Mouse (Mus musculus): ENCODE data around the gene Serpina10. TPM values are rescaled to one million over a fixed set of nuclear protein-coding genes. Genes with fewer than 3 reads are reported as not detected.
"Not testable (repeated sequence)": the region's sequence is repeated elsewhere in the genome, so short reads cannot be mapped to it uniquely, and the experiment has no call there.

Gene Serpina10
- 0.23 TPM in 1 of 2 replicates, not detected in the other for polyA plus RNA-seq (2015; fragmentation: Nextera tagmentation; extraction: Ambion mirVana)

DNA sequence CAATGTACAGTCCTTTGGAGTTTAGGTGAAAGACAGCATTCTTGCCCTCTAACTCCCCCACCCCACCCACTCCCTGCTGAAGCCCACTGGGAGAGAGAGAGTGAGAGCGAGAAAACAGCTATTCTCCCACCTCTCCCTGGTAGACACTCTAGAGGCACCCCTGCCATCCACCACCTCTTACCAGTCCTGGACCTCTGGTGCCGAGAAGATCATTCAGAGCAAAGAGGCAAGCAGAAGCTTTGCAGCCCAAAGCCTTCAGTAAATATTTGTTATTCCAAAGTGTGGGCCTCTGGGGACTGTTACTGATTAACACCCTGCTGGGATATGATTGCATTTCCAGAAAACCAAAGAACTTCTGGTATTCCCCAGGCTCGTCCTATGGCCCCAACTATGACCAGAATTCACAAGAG, at the start of gene Serpina10:
TSS of gene Serpina10 (minus strand) at position 242 of the 410 bp plus-strand sequence.
- Histone ChIP-seq H3K27ac (no peak within 1 kb of the TSS), H3K4me2 (no peak within 1 kb of the TSS), H3K4me1 (no peaks in the 10 kb centered on the region), H3K27me3 (no peaks in the 10 kb centered on the region), H3K9me3 (no peaks in the 10 kb centered on the region), H3K9ac (no peak within 1 kb of the TSS), H3K36me3 (no peaks in the 10 kb centered on the region), H3K4me3 (no peak within 1 kb of the TSS)
- 53% methylated on average over 3 of the region's 3 CpGs for WGBS
- no peak for ATAC-seq (ENCODE audit: insufficient number of reproducible peaks, low FRiP score, low TSS enrichment, low read depth)

DNA sequence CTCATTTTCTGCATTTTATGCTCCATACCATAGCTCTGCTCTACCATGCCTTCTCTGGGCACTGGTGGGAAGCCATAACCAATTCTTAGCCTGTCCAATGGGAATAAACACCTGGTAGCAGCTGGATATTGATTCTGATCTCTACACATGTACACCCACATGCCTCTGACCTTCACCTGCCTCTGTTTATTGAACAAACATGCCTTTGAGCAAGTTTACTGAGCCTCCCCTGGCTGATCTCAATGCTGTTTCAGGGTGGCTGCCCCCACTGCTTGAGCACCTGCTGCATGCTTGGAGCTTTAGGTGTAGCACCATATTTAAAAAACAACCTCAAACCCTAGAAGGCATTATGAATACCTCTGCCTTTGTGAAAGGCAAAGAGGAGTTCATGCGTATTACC, 48.6 kb upstream of the Serpina10 start:
- not testable (repeated sequence) for H3K4me3 ChIP-seq; H3K4me2 ChIP-seq; H3K4me1 ChIP-seq; H3K36me3 ChIP-seq; H3K27ac ChIP-seq; H3K9me3 ChIP-seq; H3K27me3 ChIP-seq; ATAC-seq (ENCODE audit: insufficient number of reproducible peaks, low FRiP score, low TSS enrichment, low read depth); H3K9ac ChIP-seq
- WGBS = 92% methylated on average over 1 of the region's 1 CpGs

DNA sequence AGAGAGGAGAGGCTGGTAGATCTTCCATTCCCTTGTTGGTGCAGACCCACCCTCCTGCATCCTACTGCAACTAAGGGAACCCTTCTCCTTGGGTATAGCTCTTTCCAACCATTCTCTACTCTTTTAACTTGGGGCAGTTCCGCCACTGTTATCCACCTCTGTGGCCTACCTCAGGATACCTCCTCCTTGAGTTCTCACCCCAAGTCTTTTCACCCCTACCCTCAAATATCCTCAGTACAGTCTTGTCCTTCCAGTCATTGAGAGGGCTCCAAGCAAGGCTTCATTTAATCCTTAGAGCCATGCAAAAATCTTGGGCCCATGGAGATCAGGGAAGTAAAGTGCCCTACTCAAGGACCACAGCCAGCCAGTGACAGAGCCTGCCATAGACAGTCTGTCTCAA, 44.8 kb upstream of the Serpina10 start, which contains the start of gene Serpina16:
TSS of gene Serpina16 (minus strand) at position 101 of the 400 bp plus-strand sequence.
- H3K4me1 ChIP-seq = no peaks in the 10 kb centered on the region
- H3K27me3 ChIP-seq = no peaks in the 10 kb centered on the region
- 93% methylated on average over 1 of the region's 1 CpGs for WGBS
- H3K27ac ChIP-seq = no peak within 1 kb of the TSS
- no peak for ATAC-seq (ENCODE audit: insufficient number of reproducible peaks, low FRiP score, low TSS enrichment, low read depth)
- no peaks in the 10 kb centered on the region for H3K36me3 ChIP-seq
- H3K9me3 ChIP-seq = no peaks in the 10 kb centered on the region
- H3K9ac ChIP-seq = no peak within 1 kb of the TSS
- no peak within 1 kb of the TSS for H3K4me3 ChIP-seq
- no peak within 1 kb of the TSS for H3K4me2 ChIP-seq

DNA sequence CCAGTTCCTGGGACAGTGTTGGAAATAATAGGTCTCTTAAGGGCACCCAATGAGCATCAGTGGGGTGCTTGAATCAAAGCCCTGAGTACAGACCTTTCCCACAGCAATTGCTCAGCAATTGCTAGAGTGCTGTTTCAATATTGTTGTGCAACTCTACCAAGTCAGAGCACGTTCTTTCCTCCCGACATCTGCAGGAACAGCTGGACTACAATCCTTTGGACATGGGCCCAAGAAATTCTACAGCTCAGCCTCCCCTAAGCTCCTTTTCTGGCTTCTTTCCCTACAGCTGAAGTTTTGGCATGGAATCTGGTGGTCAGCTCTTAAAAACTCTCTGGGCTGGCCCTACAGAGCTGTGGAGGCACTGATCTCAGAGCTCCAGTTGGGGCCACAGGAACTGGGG, 41.9 kb upstream of the Serpina10 start:
- 47% methylated on average over 2 of the region's 2 CpGs for WGBS
- no peak for ATAC-seq (ENCODE audit: insufficient number of reproducible peaks, low FRiP score, low TSS enrichment, low read depth)
- Histone ChIP-seq H3K27me3 (no peaks in the 10 kb centered on the region), H3K9me3 (no peaks in the 10 kb centered on the region), H3K36me3 (no peaks in the 10 kb centered on the region), H3K27ac (no peak overlapping the region), H3K9ac (no peak overlapping the region), H3K4me3 (no peak overlapping the region), H3K4me1 (no peaks in the 10 kb centered on the region), H3K4me2 (no peak overlapping the region)

DNA sequence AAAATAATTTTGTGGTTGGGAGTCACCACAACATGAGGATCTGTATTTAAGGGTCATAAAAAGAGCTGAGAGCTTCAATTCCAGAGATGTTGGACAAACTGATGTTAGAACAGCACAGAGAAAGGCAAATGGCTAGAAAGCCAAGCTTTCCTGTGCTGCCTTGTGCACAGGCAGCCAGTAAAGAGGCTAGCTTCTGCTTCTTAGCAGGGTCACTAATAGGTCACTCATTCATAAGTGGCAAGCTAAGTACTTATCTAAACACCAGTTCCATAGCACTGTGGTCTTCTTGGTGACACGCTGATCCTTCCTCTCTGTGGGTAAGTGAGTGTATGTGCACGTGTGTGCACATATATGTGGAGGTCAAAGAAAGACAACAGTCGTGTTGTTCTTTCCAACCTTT, 40.2 kb upstream of the Serpina10 start:
- H3K36me3 ChIP-seq = no peaks in the 10 kb centered on the region

DNA sequence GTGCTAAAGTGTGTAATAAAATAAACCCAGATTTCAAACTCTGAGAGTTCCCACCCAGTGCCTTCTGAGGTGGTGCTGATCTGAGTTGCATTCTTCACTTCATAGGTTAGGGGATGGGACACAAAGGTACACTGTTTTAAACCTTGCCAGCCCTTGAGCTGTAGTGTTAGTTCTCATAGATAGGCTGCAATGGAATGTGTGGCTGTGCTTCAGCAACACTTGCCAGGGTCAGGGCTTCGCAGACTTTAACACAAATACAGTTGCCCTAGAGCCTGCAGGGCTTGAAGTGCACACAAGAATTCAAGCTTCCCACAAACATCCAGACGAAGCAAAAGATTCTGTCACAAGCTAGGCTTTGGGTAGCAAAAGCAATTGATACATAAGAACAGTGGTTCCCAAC, 39.7 kb upstream of the Serpina10 start:
- Histone ChIP-seq H3K4me3 (no peak overlapping the region), H3K4me2 (no peak overlapping the region), H3K9me3 (no peaks in the 10 kb centered on the region), H3K9ac (no peak overlapping the region), H3K4me1 (no peaks in the 10 kb centered on the region), H3K27ac (no peak overlapping the region), H3K27me3 (no peaks in the 10 kb centered on the region), H3K36me3 (no peaks in the 10 kb centered on the region)
- 62% methylated on average over 2 of the region's 2 CpGs for WGBS
- ATAC-seq (ENCODE audit: insufficient number of reproducible peaks, low FRiP score, low TSS enrichment, low read depth) = no peak

More for the DNA sequence above, 40.2 kb upstream of the Serpina10 start:
- ATAC-seq (ENCODE audit: insufficient number of reproducible peaks, low FRiP score, low TSS enrichment, low read depth) = no peak
- Histone ChIP-seq H3K4me3 (no peak overlapping the region), H3K9me3 (no peaks in the 10 kb centered on the region), H3K4me1 (no peaks in the 10 kb centered on the region), H3K9ac (no peak overlapping the region), H3K4me2 (no peak overlapping the region), H3K27me3 (no peaks in the 10 kb centered on the region), H3K27ac (no peak overlapping the region)
- WGBS = 82% methylated on average over 3 of the region's 3 CpGs

DNA sequence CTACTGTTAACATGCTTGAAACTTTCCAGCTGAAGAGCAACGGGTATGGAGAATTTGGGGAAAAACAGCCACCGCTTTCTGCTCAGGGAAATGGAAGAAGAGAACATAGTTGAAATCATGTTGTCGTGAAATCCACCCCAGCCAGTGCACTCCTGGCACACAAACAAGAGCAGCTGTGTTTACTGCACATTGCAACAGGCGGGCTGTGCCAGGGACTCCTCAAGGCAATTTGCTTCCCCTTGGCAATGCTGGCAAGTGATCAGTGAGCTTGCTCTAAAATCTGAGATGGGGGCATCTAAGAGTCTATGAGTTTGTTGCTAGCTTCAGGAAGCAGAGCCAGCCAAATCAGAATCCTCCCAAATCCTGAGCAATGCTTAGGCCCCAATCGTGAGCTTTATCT, 39.1 kb upstream of the Serpina10 start:
- Histone ChIP-seq H3K36me3 (no peaks in the 10 kb centered on the region), H3K9ac (no peak overlapping the region), H3K27ac (no peak overlapping the region), H3K27me3 (no peaks in the 10 kb centered on the region), H3K4me3 (no peak overlapping the region), H3K9me3 (no peaks in the 10 kb centered on the region), H3K4me1 (no peaks in the 10 kb centered on the region), H3K4me2 (no peak overlapping the region)
- 75% methylated on average over 5 of the region's 5 CpGs for WGBS
- no peak for ATAC-seq (ENCODE audit: insufficient number of reproducible peaks, low FRiP score, low TSS enrichment, low read depth)

DNA sequence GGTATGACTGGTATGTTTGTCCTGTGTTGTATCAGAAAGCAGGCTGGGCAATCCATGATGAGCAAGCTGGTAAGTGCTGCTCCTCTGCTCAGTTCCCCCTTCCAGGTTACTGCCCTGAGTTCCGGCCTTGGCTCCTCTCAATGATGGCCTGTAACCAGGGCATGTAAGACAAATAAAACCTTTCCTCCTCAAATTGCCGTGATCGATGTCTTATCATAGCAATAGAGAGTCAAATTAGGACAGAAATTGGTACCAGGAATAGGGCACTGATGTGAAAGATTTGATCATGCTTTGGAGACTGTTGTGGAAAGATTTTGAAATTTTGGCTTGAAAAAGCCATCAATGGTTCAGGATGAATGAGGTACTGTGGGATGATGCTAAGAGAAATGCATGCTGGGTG, 34.0 kb upstream of the Serpina10 start:
- no peak for ATAC-seq (ENCODE audit: insufficient number of reproducible peaks, low FRiP score, low TSS enrichment, low read depth)

DNA sequence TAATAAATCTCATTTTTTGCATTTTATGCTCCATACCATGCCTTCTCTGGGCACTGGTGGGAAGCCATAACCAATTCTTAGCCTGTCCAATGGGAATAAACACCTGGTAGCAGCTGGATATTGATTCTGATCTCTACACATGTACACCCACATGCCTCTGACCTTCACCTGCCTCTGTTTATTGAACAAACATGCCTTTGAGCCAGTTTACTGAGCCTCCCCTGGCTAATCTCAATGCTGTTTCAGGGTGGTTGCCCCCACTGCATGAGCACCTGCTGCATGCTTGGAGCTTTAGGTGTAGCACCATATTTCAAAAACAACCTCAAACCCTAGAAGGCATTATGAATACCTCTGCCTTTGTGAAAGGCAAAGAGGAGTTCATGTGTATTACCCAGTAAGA, 30.8 kb upstream of the Serpina10 start:
- H3K4me2 ChIP-seq; H3K36me3 ChIP-seq; H3K4me3 ChIP-seq; ATAC-seq (ENCODE audit: insufficient number of reproducible peaks, low FRiP score, low TSS enrichment, low read depth); H3K4me1 ChIP-seq; H3K9ac ChIP-seq; H3K27ac ChIP-seq; H3K27me3 ChIP-seq; H3K9me3 ChIP-seq: not testable (repeated sequence)

More for the DNA sequence above, 34.0 kb upstream of the Serpina10 start:
- Histone ChIP-seq H3K27ac (no peak overlapping the region), H3K4me3 (no peak overlapping the region), H3K4me1 (no peaks in the 10 kb centered on the region), H3K9ac (no peak overlapping the region), H3K36me3 (no peaks in the 10 kb centered on the region), H3K9me3 (no peaks in the 10 kb centered on the region), H3K4me2 (no peak overlapping the region), H3K27me3 (no peaks in the 10 kb centered on the region)
- WGBS = 83% methylated on average over 3 of the region's 3 CpGs

DNA sequence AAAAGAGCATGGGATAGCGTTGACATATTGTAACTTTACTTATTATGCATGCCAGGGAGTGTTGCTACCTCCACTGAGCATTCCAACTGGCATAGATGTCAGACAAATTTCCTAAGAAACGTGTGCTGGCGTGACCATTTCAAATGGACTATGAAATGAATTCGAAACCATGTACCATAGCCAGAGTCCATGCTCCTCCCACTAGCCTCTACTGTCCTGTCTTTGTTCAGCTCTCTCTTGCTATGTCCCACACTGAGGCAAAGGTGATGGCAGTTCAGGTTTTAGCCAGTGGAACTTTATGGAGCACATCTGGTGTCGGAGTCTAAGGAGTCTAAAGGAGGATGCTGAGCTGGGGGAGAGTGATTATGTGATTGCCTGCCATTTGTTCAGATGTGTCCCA, 28.8 kb upstream of the Serpina10 start:
- no peak overlapping the region for H3K4me3 ChIP-seq
- H3K9me3 ChIP-seq = no peaks in the 10 kb centered on the region
- no peaks in the 10 kb centered on the region for H3K27me3 ChIP-seq
- no peaks in the 10 kb centered on the region for H3K4me1 ChIP-seq
- H3K9ac ChIP-seq = no peak overlapping the region
- no peak overlapping the region for H3K4me2 ChIP-seq
- ATAC-seq (ENCODE audit: insufficient number of reproducible peaks, low FRiP score, low TSS enrichment, low read depth) = no peak
- no peaks in the 10 kb centered on the region for H3K36me3 ChIP-seq
- WGBS = 82% methylated on average over 5 of the region's 5 CpGs
- H3K27ac ChIP-seq = no peak overlapping the region

DNA sequence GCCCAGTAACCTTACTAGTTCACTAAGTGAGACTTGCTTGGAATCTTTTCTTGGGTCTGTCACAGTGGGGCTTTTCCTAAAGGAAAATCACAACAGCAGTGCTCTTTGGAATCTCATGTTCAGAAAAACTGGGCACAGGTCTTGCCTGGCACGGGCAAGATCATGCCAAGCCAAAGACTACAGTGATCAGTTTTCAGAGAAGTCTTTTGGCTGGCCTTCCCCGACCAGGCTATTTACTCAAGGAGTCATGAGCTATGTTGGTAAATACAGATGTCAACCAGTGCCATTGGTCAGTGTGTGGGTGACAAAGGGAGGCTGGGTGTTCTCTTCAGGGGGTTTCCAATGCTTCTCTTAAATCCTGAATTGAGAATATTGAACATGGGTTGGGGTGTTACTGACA, 27.9 kb upstream of the Serpina10 start:
- Histone ChIP-seq H3K36me3 (no peaks in the 10 kb centered on the region), H3K27me3 (no peaks in the 10 kb centered on the region), H3K9ac (no peak overlapping the region), H3K4me2 (no peak overlapping the region), H3K27ac (no peak overlapping the region), H3K9me3 (no peaks in the 10 kb centered on the region), H3K4me3 (no peak overlapping the region), H3K4me1 (no peaks in the 10 kb centered on the region)
- ATAC-seq (ENCODE audit: insufficient number of reproducible peaks, low FRiP score, low TSS enrichment, low read depth) = no peak
- WGBS = 83% methylated on average over 2 of the region's 2 CpGs

DNA sequence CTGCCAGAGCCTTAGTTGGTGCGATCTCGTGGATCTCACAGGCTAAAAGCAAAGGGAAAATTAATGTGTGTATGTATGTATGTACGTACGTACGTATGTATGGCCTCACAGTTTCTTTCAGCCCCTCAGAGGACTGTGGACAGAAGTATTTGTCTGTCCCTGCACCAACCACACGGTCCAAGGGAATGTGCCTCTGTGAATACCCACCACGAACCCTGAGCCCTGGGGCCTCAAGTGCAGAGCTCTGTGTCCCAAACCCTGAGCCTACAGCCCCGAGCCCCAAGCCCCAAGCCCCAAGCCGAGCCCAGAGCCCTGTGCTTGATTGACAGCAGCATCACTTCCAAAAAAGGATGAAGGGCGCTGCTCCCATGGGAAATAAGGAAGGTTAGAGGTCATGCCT, 26.7 kb upstream of the Serpina10 start:
- WGBS = 79% methylated on average over 10 of the region's 10 CpGs
- Histone ChIP-seq H3K4me3 (no peak overlapping the region), H3K27ac (no peak overlapping the region), H3K4me1 (no peaks in the 10 kb centered on the region), H3K27me3 (no peaks in the 10 kb centered on the region), H3K36me3 (no peaks in the 10 kb centered on the region), H3K9ac (no peak overlapping the region), H3K9me3 (no peaks in the 10 kb centered on the region), H3K4me2 (no peak overlapping the region)
- ATAC-seq (ENCODE audit: insufficient number of reproducible peaks, low FRiP score, low TSS enrichment, low read depth) = no peak

DNA sequence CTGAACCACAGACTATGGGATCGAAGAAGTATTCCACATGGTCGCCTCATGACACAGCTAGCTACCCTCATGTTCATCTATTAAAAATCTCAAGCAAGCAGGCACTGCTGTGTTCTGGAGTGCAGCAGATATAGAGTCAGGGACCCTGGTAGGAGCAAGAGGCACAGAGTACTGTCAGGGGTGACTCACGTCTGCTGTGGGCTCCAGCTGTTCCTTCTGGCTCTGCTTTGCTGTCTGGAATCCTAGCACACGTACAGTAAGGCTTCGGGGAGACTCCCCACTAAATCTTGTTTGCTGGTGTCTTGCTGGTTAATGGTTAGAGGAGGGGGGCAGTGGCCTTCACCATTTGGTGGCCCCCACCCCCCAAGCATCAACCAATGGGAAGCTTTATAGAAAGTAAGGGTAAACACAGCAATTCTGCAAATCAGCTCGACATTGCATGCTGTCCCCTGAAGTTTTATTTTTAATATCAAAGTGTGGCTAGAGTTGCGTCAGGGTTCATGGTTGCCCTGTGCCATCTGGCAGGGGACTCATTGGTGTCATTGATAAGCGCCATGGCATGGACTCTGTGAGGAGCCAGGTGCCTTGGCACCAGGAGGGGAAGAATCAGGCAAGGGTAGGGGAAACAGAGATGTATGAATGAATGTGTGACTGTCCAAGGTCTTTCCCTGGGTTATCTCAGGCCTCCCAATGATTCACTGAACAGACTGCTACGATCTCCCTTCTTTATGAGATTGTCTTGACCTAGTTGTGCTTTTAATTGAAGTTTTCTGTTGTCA, 25.8 kb upstream of the Serpina10 start, which contains the start of gene Serpina6:
TSS of gene Serpina6 (minus strand) at position 365 of the 779 bp plus-strand sequence.
- WGBS = 71% methylated on average over 9 of the region's 9 CpGs

More for the DNA sequence above, 25.8 kb upstream of the Serpina10 start, which contains the start of gene Serpina6:
- Histone ChIP-seq H3K36me3 (no peaks in the 10 kb centered on the region), H3K4me1 (no peaks in the 10 kb centered on the region), H3K4me3 (no peak within 1 kb of the TSS), H3K27me3 (no peaks in the 10 kb centered on the region), H3K4me2 (no peak within 1 kb of the TSS), H3K9me3 (no peaks in the 10 kb centered on the region), H3K9ac (no peak within 1 kb of the TSS), H3K27ac (no peak within 1 kb of the TSS)
- no peak for ATAC-seq (ENCODE audit: insufficient number of reproducible peaks, low FRiP score, low TSS enrichment, low read depth)

All from limb, embryonic 15.5 days (tissue).